ENCODE assay signal across 10 mouse cellular contexts in the genomic region with DNA sequence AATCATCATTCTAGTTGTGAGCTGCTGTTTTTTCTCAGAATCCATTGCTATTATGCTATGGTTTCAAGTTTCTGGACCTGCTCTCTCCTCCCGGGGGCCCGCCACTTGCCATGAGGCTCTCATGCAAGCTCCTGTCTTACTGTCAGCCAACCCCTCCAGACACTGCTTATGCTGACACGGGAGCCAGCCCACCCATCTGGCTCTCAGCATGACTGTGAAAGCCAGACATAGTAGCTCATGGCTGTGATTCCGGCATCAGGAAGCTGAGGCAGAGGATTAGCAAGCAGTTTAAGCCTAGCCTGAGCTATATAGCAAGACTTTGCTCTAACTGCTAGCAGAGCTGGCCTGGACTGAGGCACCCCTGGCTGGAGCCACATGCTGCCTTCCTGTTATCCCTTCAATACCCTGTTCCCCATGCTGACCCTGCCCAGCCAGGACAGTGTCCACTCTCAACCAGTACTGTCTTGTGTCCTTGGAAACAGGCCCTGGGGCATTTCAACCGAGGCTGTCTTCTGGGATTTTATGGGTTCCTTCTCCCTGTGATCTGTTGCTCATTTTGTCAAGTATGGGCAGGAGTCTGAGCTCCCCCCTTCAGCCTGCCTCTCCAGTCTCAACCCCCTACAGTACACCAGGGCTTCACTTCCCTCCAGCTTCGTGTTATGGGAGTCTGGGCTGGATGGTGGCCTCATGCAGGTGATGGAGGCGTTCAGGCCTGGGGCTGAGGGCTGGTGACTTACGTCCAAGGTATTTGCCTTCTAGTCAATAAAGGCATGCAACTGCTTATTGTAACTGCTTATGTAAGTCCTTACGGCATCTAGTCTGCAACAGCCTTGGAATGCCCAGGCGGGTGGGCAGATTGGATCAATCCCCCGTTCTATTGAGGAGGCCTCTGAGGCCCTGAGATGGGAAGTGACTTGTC. TPM values are rescaled to one million over a fixed set of nuclear protein-coding genes. Genes with fewer than 3 reads are reported as not detected.
DNase-seq lines count a peak whose midpoint lies in the region; ATAC-seq and TF ChIP-seq lines count a peak whose summit lies in the region.
"Had no signal": no experiment of that assay in that cellular context is flagged by ENCODE, and none has a peak within 500 bp of the region (broad histone marks: within the 10 kb centered on the region; RNA-seq: fewer than 3 reads in every experiment).

No protein-coding gene starts in this region.

- TF ChIP-seq EP300 in MEL (IDR thresholded peaks at IDR 0.05; ENCODE audit: low read depth in 1 of 2, low read length in 2 of 2): no peak

- H3K4me1 ChIP-seq in cerebellum, adult 2 months (ENCODE audit: control insufficient read depth, insufficient read depth, low read length): peaks cover 8% of the 10 kb centered on the region; the same call in 1 of the 2 replicates
- H3K4me1 ChIP-seq in hindbrain, embryonic 13.5 days (replicated peaks): peaks cover 4% of the 10 kb centered on the region
- H3K4me1 ChIP-seq in hindbrain, embryonic 12.5 days: peaks cover 10% of the 10 kb centered on the region; the same call in 1 of the 2 replicates
- peaks cover 19 to 47% of the 10 kb centered on the region in 2 experiments for H3K4me1 ChIP-seq in MEL (ENCODE audit: control insufficient read depth in 1 of 2, insufficient read depth in 2 of 2, low read length in 2 of 2)
- H3K4me1 ChIP-seq in forebrain, postnatal 0 days (ENCODE audit: insufficient read depth): peaks cover 15% of the 10 kb centered on the region
- H3K4me1 ChIP-seq in kidney, adult 2 months (ENCODE audit: control insufficient read depth, insufficient read depth, low read length): peaks cover 13% of the 10 kb centered on the region; the same call in 1 of the 2 replicates
- H3K4me1 ChIP-seq: midbrain, embryonic 12.5 days had no signal

- TF ChIP-seq CTCF in cerebellum, adult 2 months (IDR thresholded peaks at IDR 0.05; ENCODE audit: borderline replicate concordance, insufficient read depth, low read depth, low read length): no peak
- TF ChIP-seq CTCF in MEL (IDR thresholded peaks at IDR 0.05 in 2 of 3, conservative IDR thresholded peaks at IDR 0.05 in 1 of 3; ENCODE audit: control insufficient read depth in 1 of 3, insufficient read depth in 1 of 3, low read depth in 2 of 3, low read length in 3 of 3, poor library complexity in 1 of 3, severe bottlenecking in 1 of 3): no peak
- no peak for TF ChIP-seq CTCF in forebrain, postnatal 0 days (IDR thresholded peaks at IDR 0.05; ENCODE audit: low read depth)
- no peak for TF ChIP-seq CTCF in kidney, adult 2 months (conservative IDR thresholded peaks at IDR 0.05; ENCODE audit: insufficient read depth, insufficient read length, low read depth, low read length)

- no peaks in the 10 kb centered on the region for H3K27me3 ChIP-seq in cerebellum, adult 2 months (ENCODE audit: control insufficient read depth, insufficient read depth, low read length)
- H3K27me3 ChIP-seq in hindbrain, embryonic 13.5 days: 0 out of 2 replicates have a peak, but pooled peaks cover 3% of the 10 kb centered on the region
- no peaks in the 10 kb centered on the region for H3K27me3 ChIP-seq in hindbrain, embryonic 12.5 days
- no peaks in the 10 kb centered on the region for H3K27me3 ChIP-seq in MEL (ENCODE audit: control insufficient read depth in 1 of 2, insufficient read depth in 2 of 2, low read length in 2 of 2)
- no peaks in the 10 kb centered on the region for H3K27me3 ChIP-seq in forebrain, postnatal 0 days (ENCODE audit: insufficient read depth, low read length)
- no peaks in the 10 kb centered on the region for H3K27me3 ChIP-seq in kidney, adult 2 months (replicated peaks; ENCODE audit: control insufficient read depth, insufficient read depth, low read length)
- H3K27me3 ChIP-seq: kidney, embryonic 15.5 days had no signal

- no peak for TF ChIP-seq POLR2A in cerebellum, adult 2 months (IDR thresholded peaks at IDR 0.05; ENCODE audit: borderline replicate concordance, insufficient read depth, low read length)
- TF ChIP-seq POLR2A in MEL (IDR thresholded peaks at IDR 0.05; ENCODE audit: control insufficient read depth in 1 of 2, insufficient read depth in 1 of 2, low read depth in 1 of 2, low read length in 2 of 2, poor library complexity in 1 of 2): no peak
- no peak for TF ChIP-seq POLR2A in kidney, adult 2 months (IDR thresholded peaks at IDR 0.05; ENCODE audit: low read depth, low read length)

- no peak overlapping the region for H3K27ac ChIP-seq in cerebellum, adult 2 months (ENCODE audit: insufficient read depth, low read length)
- H3K27ac ChIP-seq in hindbrain, embryonic 13.5 days: no peak overlapping the region
- no peak overlapping the region for H3K27ac ChIP-seq in hindbrain, embryonic 12.5 days
- no peak overlapping the region for H3K27ac ChIP-seq in MEL (ENCODE audit: control insufficient read depth, low read depth, low read length)
- peak overlapping the region; percentile 4; the same call in 1 of the 2 replicates for H3K27ac ChIP-seq in forebrain, postnatal 0 days (ENCODE audit: low read depth, low read length)
- H3K27ac ChIP-seq in kidney, adult 2 months (ENCODE audit: insufficient read depth, low read depth, low read length): no peak overlapping the region
- H3K27ac ChIP-seq: kidney, embryonic 15.5 days; midbrain, embryonic 12.5 days had no signal

- no peak for ATAC-seq in hindbrain, embryonic 13.5 days (ENCODE audit: low FRiP score)
- no peak for ATAC-seq in hindbrain, embryonic 12.5 days (ENCODE audit: low FRiP score)
- peak; percentile 86 for ATAC-seq in forebrain, postnatal 0 days

- no peak overlapping the region for H3K4me3 ChIP-seq in cerebellum, adult 2 months (replicated peaks; ENCODE audit: insufficient read depth, low read depth, low read length)
- H3K4me3 ChIP-seq in hindbrain, embryonic 13.5 days: no peak overlapping the region
- H3K4me3 ChIP-seq in hindbrain, embryonic 12.5 days: no peak overlapping the region
- H3K4me3 ChIP-seq in MEL (ENCODE audit: control insufficient read depth in 1 of 2, insufficient read depth in 1 of 2, low read depth in 2 of 2, low read length in 2 of 2): no peak overlapping the region
- no peak overlapping the region for H3K4me3 ChIP-seq in forebrain, postnatal 0 days (ENCODE audit: low read depth, low read length)
- no peak overlapping the region for H3K4me3 ChIP-seq in kidney, adult 2 months (ENCODE audit: insufficient read depth, low read depth, low read length)
- H3K4me3 ChIP-seq: kidney, embryonic 15.5 days; midbrain, embryonic 12.5 days had no signal

- peak; percentile 26 to 36 for DNase-seq in cerebellum, adult 2 months
- no peak for DNase-seq in cerebellum, adult 8-10 months
- DNase-seq in MEL (ENCODE audit: low read depth, low spot score): no peak
- peak; percentile 67 for DNase-seq in forebrain, postnatal 0 days
- no peak for DNase-seq in kidney, adult 2 months
- no peak for DNase-seq in testis, postnatal 14 days (ENCODE audit: low spot score)

- no peaks in the 10 kb centered on the region for H3K36me3 ChIP-seq in hindbrain, embryonic 13.5 days
- H3K36me3 ChIP-seq in hindbrain, embryonic 12.5 days: no peaks in the 10 kb centered on the region
- peaks cover 0 to 29% of the 10 kb centered on the region in 2 experiments; a peak in 2 of 4 replicates for H3K36me3 ChIP-seq in MEL (ENCODE audit: control insufficient read depth in 1 of 2, insufficient read depth in 2 of 2, low read length in 2 of 2)
- H3K36me3 ChIP-seq in forebrain, postnatal 0 days (ENCODE audit: insufficient read depth): no peaks in the 10 kb centered on the region
- H3K36me3 ChIP-seq in kidney, adult 2 months (ENCODE audit: control insufficient read depth, insufficient read depth, low read length): no peaks in the 10 kb centered on the region
- H3K36me3 ChIP-seq: kidney, embryonic 15.5 days; midbrain, embryonic 12.5 days had no signal

- H3K4me2 ChIP-seq in hindbrain, embryonic 13.5 days: no peak overlapping the region
- H3K4me2 ChIP-seq in hindbrain, embryonic 12.5 days (replicated peaks): no peak overlapping the region
- H3K4me2 ChIP-seq in forebrain, postnatal 0 days (ENCODE audit: low read depth): no peak overlapping the region
- H3K4me2 ChIP-seq: kidney, embryonic 15.5 days; midbrain, embryonic 12.5 days had no signal

- H3K79me2 ChIP-seq in MEL (ENCODE audit: control insufficient read depth, insufficient read depth, low read length, poor library complexity): peaks cover 8% of the 10 kb centered on the region

- WGBS in cerebellum, adult 2 months: 71% methylated on average over 11 of the region's 11 CpGs
- 73% methylated on average over 11 of the region's 11 CpGs for WGBS in hindbrain, embryonic 13.5 days
- WGBS in hindbrain, embryonic 12.5 days: 62% methylated on average over 11 of the region's 11 CpGs
- WGBS in forebrain, postnatal 0 days: 59% methylated on average over 11 of the region's 11 CpGs
- 87% methylated on average over 11 of the region's 11 CpGs for WGBS in kidney, adult 2 months

- H3K9me3 ChIP-seq in hindbrain, embryonic 13.5 days: no peaks in the 10 kb centered on the region
- H3K9me3 ChIP-seq in hindbrain, embryonic 12.5 days (replicated peaks): no peaks in the 10 kb centered on the region
- H3K9me3 ChIP-seq in MEL (replicated peaks; ENCODE audit: insufficient read depth, low read length): no peaks in the 10 kb centered on the region
- no peaks in the 10 kb centered on the region for H3K9me3 ChIP-seq in forebrain, postnatal 0 days (ENCODE audit: low read length)
- H3K9me3 ChIP-seq: kidney, embryonic 15.5 days; midbrain, embryonic 12.5 days had no signal

- H3K9ac ChIP-seq in hindbrain, embryonic 13.5 days: peak overlapping the region; percentile 2; the same call in 1 of the 2 replicates
- H3K9ac ChIP-seq in hindbrain, embryonic 12.5 days: no peak overlapping the region
- no peak overlapping the region for H3K9ac ChIP-seq in MEL (ENCODE audit: control insufficient read depth, low read depth, low read length, poor library complexity, severe bottlenecking)
- H3K9ac ChIP-seq in forebrain, postnatal 0 days: no peak overlapping the region
- H3K9ac ChIP-seq: kidney, embryonic 15.5 days; midbrain, embryonic 12.5 days had no signal

- no peak for TF ChIP-seq RAD21 in MEL (IDR thresholded peaks at IDR 0.05; ENCODE audit: low read depth, low read length)

RNA-seq across cellular contexts. Expression of a gene that starts 37.0 kb away (rescaled TPM):
- polyA plus RNA-seq in cerebellum, adult 2 months (2012; rRNA removed): 34.4 and 37.3 TPM in 2 replicates
- polyA plus RNA-seq in hindbrain, embryonic 13.5 days (2015; fragmentation: Nextera tagmentation; extraction: Ambion mirVana): 4.0 and 4.7 TPM in 2 replicates
- 6.1 and 6.9 TPM in 2 replicates for polyA plus RNA-seq in hindbrain, embryonic 12.5 days (2016; fragmentation: Nextera tagmentation; extraction: Ambion mirVana)
- total RNA-seq in MEL (2012; rRNA removed): 11.6 and 13.7 TPM in 2 replicates
- 10 to 100 TPM in 1 of 2 experiments, not detected in 1; 32.3 TPM for polyA plus RNA-seq in MEL (2012; ENCODE audit: insufficient read depth in 1 of 2, insufficient read length in 2 of 2, low read depth in 1 of 2, low replicate concordance in 2 of 2, missing spikeins in 1 of 2)
- 16.9 and 21.8 TPM in 2 replicates for total RNA-seq in forebrain, postnatal 0 days (2014; rRNA removed)
- polyA plus RNA-seq in forebrain, postnatal 0 days (2015; fragmentation: Nextera tagmentation; extraction: Ambion mirVana): 6.8 and 7.7 TPM in 2 replicates
- polyA plus RNA-seq in kidney, adult 2 months (2012; rRNA removed): 145 and 172 TPM in 2 replicates

RNA-seq across cellular contexts. Expression of a gene that starts 54.5 kb away (rescaled TPM):
- 4.2 and 4.9 TPM in 2 replicates for polyA plus RNA-seq in cerebellum, adult 2 months (2012; rRNA removed)
- polyA plus RNA-seq in hindbrain, embryonic 13.5 days (2015; fragmentation: Nextera tagmentation; extraction: Ambion mirVana): 6.1 and 6.9 TPM in 2 replicates
- 10.2 and 11.8 TPM in 2 replicates for polyA plus RNA-seq in hindbrain, embryonic 12.5 days (2016; fragmentation: Nextera tagmentation; extraction: Ambion mirVana)
- total RNA-seq in MEL (2012; rRNA removed): 1.3 and 2.7 TPM in 2 replicates
- 1 to 10 TPM in 1 of 2 experiments, not detected in 1; 6.6 TPM for polyA plus RNA-seq in MEL (2012; ENCODE audit: insufficient read depth in 1 of 2, insufficient read length in 2 of 2, low read depth in 1 of 2, low replicate concordance in 2 of 2, missing spikeins in 1 of 2)
- 4.5 and 6.4 TPM in 2 replicates for total RNA-seq in forebrain, postnatal 0 days (2014; rRNA removed)
- 2.5 and 2.8 TPM in 2 replicates for polyA plus RNA-seq in forebrain, postnatal 0 days (2015; fragmentation: Nextera tagmentation; extraction: Ambion mirVana)
- 10.0 and 10.8 TPM in 2 replicates for polyA plus RNA-seq in kidney, adult 2 months (2012; rRNA removed)

Comparison
In these comparisons a context has a peak if more than half of its experiments do, and no peak if none do; other contexts are left out.
1. DNase-seq: peak in cerebellum, adult 2 months (2 of 2) and forebrain, postnatal 0 days (single experiment); none in cerebellum, adult 8-10 months (single experiment), MEL (single experiment), kidney, adult 2 months (single experiment) and testis, postnatal 14 days (single experiment).